Mouse (Mus musculus) MEL (cell line): ENCODE measurements around the gene Camk1g. TPM values are rescaled to one million over a fixed set of nuclear protein-coding genes. Genes with fewer than 3 reads are reported as not detected.

Experiments used
- DNase-seq: peaks from one replicate; pipeline ENCODE4 v3.0.0; 2011; ENCODE audit warnings: low read depth, low spot score
- H3K27ac ChIP-seq: 2 replicates; pipeline ENCODE4 v1.5.1; 2012; ENCODE audit warnings: low read depth, mild to moderate bottlenecking, control low read depth, low read length, moderate library complexity; ENCODE audit not compliant: control insufficient read depth
- H3K27me3 ChIP-seq, 2 experiments: fragments of 150-350 bp in 1 of 2; sonication (generic) in 1 of 2; 2 replicates each; pipeline ENCODE4 v1.6.1; 2012; ENCODE audit warnings: low read length in 2 of 2, mild to moderate bottlenecking in 2 of 2, improper control_type of control experiment in 1 of 2, moderate library complexity in 1 of 2; ENCODE audit not compliant: insufficient read depth in 2 of 2, control insufficient read depth in 1 of 2
- H3K36me3 ChIP-seq, 2 experiments: 2 replicates each; pipeline ENCODE4 v1.6.1; 2012 to 2014; ENCODE audit warnings: low read length in 2 of 2, improper control_type of control experiment in 1 of 2, inconsistent platforms in 1 of 2, mild to moderate bottlenecking in 1 of 2; ENCODE audit not compliant: insufficient read depth in 2 of 2, control insufficient read depth in 1 of 2
- H3K4me1 ChIP-seq, 2 experiments: fragments of 150-350 bp in 1 of 2; sonication (generic) in 1 of 2; 2 replicates each; pipeline ENCODE4 v1.6.1; 2012; ENCODE audit warnings: low read length in 2 of 2, improper control_type of control experiment in 1 of 2, mild to moderate bottlenecking in 1 of 2; ENCODE audit not compliant: insufficient read depth in 2 of 2, control insufficient read depth in 1 of 2
- H3K4me3 ChIP-seq, 2 experiments: fragments of 150-350 bp in 1 of 2; sonication (generic) in 1 of 2; 2 replicates each; pipeline ENCODE4 v1.5.1; 2012; ENCODE audit warnings: low read depth in 2 of 2, low read length in 2 of 2, mild to moderate bottlenecking in 2 of 2, moderate library complexity in 2 of 2, control low read depth in 1 of 2, improper control_type of control experiment in 1 of 2; ENCODE audit not compliant: control insufficient read depth in 1 of 2, insufficient read depth in 1 of 2
- H3K79me2 ChIP-seq: 2 replicates; pipeline ENCODE4 v1.6.1; 2012; ENCODE audit warnings: mild to moderate bottlenecking, low read length, moderate library complexity; ENCODE audit not compliant: control insufficient read depth, poor library complexity, insufficient read depth
- H3K9ac ChIP-seq: 2 replicates; pipeline ENCODE4 v1.6.1; 2012; ENCODE audit warnings: low read depth, mild to moderate bottlenecking, control low read depth, low read length, moderate library complexity; ENCODE audit not compliant: control insufficient read depth, poor library complexity, severe bottlenecking
- H3K9me3 ChIP-seq: fragments of 150-350 bp; sonication (generic); replicated peaks from 2 replicates; pipeline ENCODE4 v1.6.1; 2012; ENCODE audit warnings: mild to moderate bottlenecking, low read length, improper control_type of control experiment, moderate library complexity; ENCODE audit not compliant: insufficient read depth
- BHLHE40 ChIP-seq: IDR thresholded peaks from 2 replicates; pipeline ENCODE4 v1.6.1; 2012; ENCODE audit warnings: low read depth, mild to moderate bottlenecking, inconsistent platforms, low read length, improper control_type of control experiment, borderline replicate concordance
- CHD2 ChIP-seq: IDR thresholded peaks from 2 replicates; pipeline ENCODE4 v1.6.1; 2011; ENCODE audit warnings: low read length, improper control_type of control experiment
- CTCF ChIP-seq, 3 experiments: IDR thresholded peaks in 2 of 3; conservative IDR thresholded peaks in 1 of 3; 2 replicates each; pipeline ENCODE4 v1.5.1; 2011 to 2012; ENCODE audit warnings: low read length in 3 of 3, low read depth in 2 of 3, mild to moderate bottlenecking in 2 of 3, improper control_type of control experiment in 1 of 3, inconsistent platforms in 1 of 3, mixed read lengths in 1 of 3, moderate library complexity in 1 of 3; ENCODE audit not compliant: control insufficient read depth in 1 of 3, insufficient read depth in 1 of 3, poor library complexity in 1 of 3, severe bottlenecking in 1 of 3
- ELF1 ChIP-seq: IDR thresholded peaks from 2 replicates; pipeline ENCODE4 v1.6.1; 2014; ENCODE audit warnings: low read depth, mild to moderate bottlenecking, inconsistent platforms, low read length, improper control_type of control experiment, moderate library complexity
- EP300 ChIP-seq, 2 experiments: IDR thresholded peaks; 2 replicates each; pipeline ENCODE4 v1.6.1; 2011; ENCODE audit warnings: improper control_type of control experiment in 2 of 2, low read length in 2 of 2, low read depth in 1 of 2, mild to moderate bottlenecking in 1 of 2
- ETS1 ChIP-seq: IDR thresholded peaks from 2 replicates; pipeline ENCODE4 v1.6.1; 2012; ENCODE audit warnings: low read depth, mild to moderate bottlenecking, inconsistent platforms, low read length, improper control_type of control experiment, moderate library complexity
- GABPA ChIP-seq: IDR thresholded peaks from 2 replicates; pipeline ENCODE4 v1.6.1; 2012; ENCODE audit warnings: low read depth, mild to moderate bottlenecking, inconsistent platforms, low read length, improper control_type of control experiment, moderate library complexity
- GATA1 ChIP-seq: IDR thresholded peaks from 2 replicates; pipeline ENCODE4 v1.6.1; 2011; ENCODE audit warnings: low read depth, low read length, improper control_type of control experiment
- JUND ChIP-seq: IDR thresholded peaks from 2 replicates; pipeline ENCODE4 v1.6.1; 2011; ENCODE audit warnings: low read depth, mild to moderate bottlenecking, improper control_type of control experiment, low read length
- KAT2A ChIP-seq: conservative IDR thresholded peaks from 2 replicates; pipeline ENCODE4 v1.6.1; 2012; ENCODE audit warnings: low read depth, low read length, improper control_type of control experiment, inconsistent platforms
- MAX ChIP-seq: IDR thresholded peaks from 2 replicates; pipeline ENCODE4 v1.6.1; 2011; ENCODE audit warnings: low read length, improper control_type of control experiment
- MAZ ChIP-seq: IDR thresholded peaks from 2 replicates; pipeline ENCODE4 v1.6.1; 2012; ENCODE audit warnings: low read depth, mild to moderate bottlenecking, inconsistent platforms, low read length, improper control_type of control experiment
- MEF2A ChIP-seq: IDR thresholded peaks from 2 replicates; pipeline ENCODE4 v1.6.1; 2014; ENCODE audit warnings: low read depth, mild to moderate bottlenecking, inconsistent platforms, low read length, improper control_type of control experiment; ENCODE audit not compliant: poor library complexity, insufficient replicate concordance, severe bottlenecking; ENCODE audit errors: extremely low read depth
- MXI1 ChIP-seq: IDR thresholded peaks from 2 replicates; pipeline ENCODE4 v1.6.1; 2011; ENCODE audit warnings: mild to moderate bottlenecking, low read depth, low read length, improper control_type of control experiment
- MYB ChIP-seq: IDR thresholded peaks from 2 replicates; pipeline ENCODE4 v1.6.1; 2011; ENCODE audit warnings: mild to moderate bottlenecking, low read depth, low read length, improper control_type of control experiment
- POLR2A ChIP-seq, 2 experiments: IDR thresholded peaks; 2 replicates each; pipeline ENCODE4 v1.6.1; 2011 to 2012; ENCODE audit warnings: low read length in 2 of 2, mild to moderate bottlenecking in 2 of 2, control low read depth in 1 of 2, improper control_type of control experiment in 1 of 2, low read depth in 1 of 2, moderate library complexity in 1 of 2; ENCODE audit not compliant: control insufficient read depth in 1 of 2, insufficient read depth in 1 of 2, poor library complexity in 1 of 2
- POLR2AphosphoS2 ChIP-seq: IDR thresholded peaks from 2 replicates; pipeline ENCODE4 v1.6.1; 2011; ENCODE audit warnings: low read length, improper control_type of control experiment
- POLR2AphosphoS5 ChIP-seq: IDR thresholded peaks from 2 replicates; pipeline ENCODE4 v1.6.1; 2012; ENCODE audit warnings: low read depth, borderline replicate concordance, mild to moderate bottlenecking, inconsistent platforms, low read length, moderate library complexity, mixed read lengths
- RCOR1 ChIP-seq: IDR thresholded peaks from 2 replicates; pipeline ENCODE4 v1.6.1; 2012; ENCODE audit warnings: low read depth, mild to moderate bottlenecking, inconsistent platforms, low read length, improper control_type of control experiment
- SIN3A ChIP-seq: IDR thresholded peaks from 2 replicates; pipeline ENCODE4 v1.6.1; 2012; ENCODE audit warnings: low read length, improper control_type of control experiment, inconsistent platforms
- SMC3 ChIP-seq: IDR thresholded peaks from 2 replicates; pipeline ENCODE4 v1.6.1; 2011; ENCODE audit warnings: low read depth, low read length, improper control_type of control experiment
- TAL1 ChIP-seq: IDR thresholded peaks from 2 replicates; pipeline ENCODE4 v1.6.1; 2012; ENCODE audit warnings: mild to moderate bottlenecking, inconsistent platforms, low read length, moderate library complexity, mixed read lengths
- UBTF ChIP-seq: IDR thresholded peaks from 2 replicates; pipeline ENCODE4 v1.6.1; 2012; ENCODE audit warnings: low read depth, mild to moderate bottlenecking, inconsistent platforms, low read length, improper control_type of control experiment, moderate library complexity, borderline replicate concordance; ENCODE audit not compliant: insufficient read depth
- USF1 ChIP-seq: IDR thresholded peaks from 2 replicates; pipeline ENCODE4 v1.6.1; 2014; ENCODE audit warnings: low read depth, mild to moderate bottlenecking, inconsistent platforms, low read length, improper control_type of control experiment, moderate library complexity
- ZC3H11A ChIP-seq: IDR thresholded peaks from 2 replicates; pipeline ENCODE4 v1.6.1; 2012; ENCODE audit warnings: low read depth, mild to moderate bottlenecking, inconsistent platforms, low read length, improper control_type of control experiment
- polyA plus RNA-seq, 2 experiments: library from polyadenylated mRNA; stranded (reverse) in 1 of 2; unstranded in 1 of 2; fragments of >175 nt in 1 of 2; fragments of >200 nt in 1 of 2; gene quantifications; 2 replicates each; pipeline versions ENCODE4 v1.2.1 to v1.2.4; 2012; ENCODE audit warnings: low replicate concordance in 2 of 2, low read depth in 1 of 2; ENCODE audit not compliant: insufficient read length in 2 of 2, insufficient read depth in 1 of 2, missing spikeins in 1 of 2
- total RNA-seq: library from RNA; depleted of rRNA; stranded (reverse); fragments of 300-350 nt; gene quantifications from 2 replicates; pipeline ENCODE4 v1.2.3, GENCODE M21; 2012

Camk1g gene
- total and polyA plus RNA-seq, 3 experiments, result not detected

DNA sequence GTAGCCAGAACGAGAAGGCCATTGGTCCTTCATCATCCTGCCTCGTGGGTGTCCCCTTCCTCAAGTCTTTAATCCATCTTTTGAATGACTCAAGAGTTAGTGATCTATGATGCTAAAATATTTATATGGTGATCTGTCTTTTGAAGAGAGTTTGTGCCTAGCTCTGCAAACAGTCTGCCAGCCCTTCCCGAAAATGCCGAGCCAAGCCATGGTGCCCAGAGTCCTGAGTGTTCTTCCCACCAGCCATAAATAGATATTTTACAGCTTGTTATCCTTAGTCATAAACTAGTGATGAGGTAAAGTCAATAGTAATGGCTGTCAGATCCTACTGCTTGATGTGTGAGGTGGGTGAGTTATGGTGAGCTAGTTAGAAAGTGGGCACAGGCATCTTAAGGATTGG, 44.0 kb upstream of the Camk1g start:
- DNase-seq, result no peak
- TF ChIP-seq MAZ, result no peak
- no peak for TF ChIP-seq SIN3A
- no peak for TF ChIP-seq JUND
- H3K79me2 ChIP-seq, result no peaks in the 10 kb centered on the region
- H3K4me3 ChIP-seq, result no peak overlapping the region
- H3K27me3 ChIP-seq, result no peaks in the 10 kb centered on the region
- no peak overlapping the region for H3K9ac ChIP-seq
- no peaks in the 10 kb centered on the region for H3K36me3 ChIP-seq
- no peaks in the 10 kb centered on the region for H3K9me3 ChIP-seq
- no peak overlapping the region for H3K27ac ChIP-seq
- no peaks in the 10 kb centered on the region for H3K4me1 ChIP-seq

DNA sequence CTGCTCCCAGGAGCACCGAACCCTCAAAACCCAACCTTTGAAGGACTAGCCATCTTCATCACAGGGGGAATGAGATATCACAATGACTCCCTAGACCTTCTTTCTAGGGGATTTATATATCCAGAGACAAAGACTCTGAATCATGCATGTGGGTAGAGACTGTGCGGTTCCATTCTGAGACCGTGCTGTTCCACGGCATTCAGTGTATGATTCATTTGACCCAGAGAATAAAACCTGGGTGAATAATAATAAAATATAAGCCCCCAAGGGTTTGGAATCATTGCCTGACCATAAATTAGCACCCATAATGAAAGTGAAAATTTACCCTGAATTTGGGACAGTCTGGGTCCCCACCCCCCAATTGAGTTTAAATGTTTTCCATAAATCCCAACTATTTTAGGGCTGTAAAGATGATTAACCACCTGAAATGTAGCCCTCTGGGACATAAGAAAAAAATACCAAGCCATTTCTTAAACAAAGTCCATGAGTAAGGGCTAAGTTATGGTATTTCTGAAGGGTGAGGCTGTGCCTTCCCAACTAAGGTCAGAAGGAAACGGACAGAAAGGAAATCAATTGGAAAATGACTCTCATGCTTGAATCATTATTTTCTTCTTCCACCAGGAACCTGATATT, 43.4 kb upstream of the Camk1g start:
- Histone ChIP-seq H3K4me1 (no peaks in the 10 kb centered on the region), H3K79me2 (no peaks in the 10 kb centered on the region), H3K27ac (no peak overlapping the region), H3K9ac (no peak overlapping the region), H3K36me3 (no peaks in the 10 kb centered on the region), H3K9me3 (no peaks in the 10 kb centered on the region), H3K27me3 (no peaks in the 10 kb centered on the region), H3K4me3 (no peak overlapping the region)
- TF ChIP-seq JUND (no peak), KAT2A (no peak), ETS1 (no peak), GATA1 (no peak), ZC3H11A (no peak), POLR2AphosphoS5 (no peak), MYB (no peak), POLR2AphosphoS2 (no peak), BHLHE40 (no peak), CTCF (IDR thresholded peaks at IDR 0.05 in 2 of 3, conservative IDR thresholded peaks at IDR 0.05 in 1 of 3; ENCODE audit: control insufficient read depth in 1 of 3, insufficient read depth in 1 of 3, low read depth in 2 of 3, low read length in 3 of 3, poor library complexity in 1 of 3, severe bottlenecking in 1 of 3) (no peak), UBTF (no peak), MXI1 (no peak)
- no peak for DNase-seq

DNA sequence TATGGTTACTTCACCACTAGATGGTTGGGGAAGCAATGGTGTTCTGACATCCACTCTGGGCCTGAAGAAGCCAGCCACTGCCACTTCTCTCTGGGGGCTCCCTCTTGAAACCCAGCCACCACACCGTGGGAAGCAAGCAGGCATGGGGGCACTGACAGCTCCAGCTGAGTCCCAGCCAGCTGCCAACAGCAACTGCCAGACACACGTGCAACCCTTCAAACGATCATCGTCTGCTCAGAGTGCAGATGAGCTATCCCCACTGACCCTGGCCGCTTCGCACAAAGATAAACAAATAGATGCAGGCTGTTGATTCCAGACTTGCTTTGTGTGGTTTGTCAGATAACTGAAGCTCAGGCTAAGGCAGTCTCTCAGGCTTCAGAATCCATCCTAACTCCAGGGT, 37.4 kb upstream of the Camk1g start:
- Histone ChIP-seq H3K79me2 (no peaks in the 10 kb centered on the region), H3K9ac (no peak overlapping the region)
- TF ChIP-seq TAL1, result no peak
- no peak for TF ChIP-seq SMC3
- TF ChIP-seq GABPA, result no peak
- TF ChIP-seq MYB, result no peak
- no peak for TF ChIP-seq KAT2A
- no peak for TF ChIP-seq GATA1
- TF ChIP-seq POLR2AphosphoS2, result no peak
- no peak for TF ChIP-seq MAX
- no peak for TF ChIP-seq MEF2A
- TF ChIP-seq ZC3H11A, result no peak
- no peak for TF ChIP-seq RCOR1
- no peak for TF ChIP-seq ELF1
- no peak for TF ChIP-seq EP300 (IDR thresholded peaks at IDR 0.05; ENCODE audit: low read depth in 1 of 2, low read length in 2 of 2)
- TF ChIP-seq CHD2, result no peak
- TF ChIP-seq CTCF (IDR thresholded peaks at IDR 0.05 in 2 of 3, conservative IDR thresholded peaks at IDR 0.05 in 1 of 3; ENCODE audit: control insufficient read depth in 1 of 3, insufficient read depth in 1 of 3, low read depth in 2 of 3, low read length in 3 of 3, poor library complexity in 1 of 3, severe bottlenecking in 1 of 3), result no peak
- TF ChIP-seq POLR2A (IDR thresholded peaks at IDR 0.05; ENCODE audit: control insufficient read depth in 1 of 2, insufficient read depth in 1 of 2, low read depth in 1 of 2, low read length in 2 of 2, poor library complexity in 1 of 2), result no peak
- TF ChIP-seq USF1, result no peak
- TF ChIP-seq, all 39 proteins: peak for 0
- H3K27ac ChIP-seq, result no peak overlapping the region
- no peaks in the 10 kb centered on the region for H3K4me1 ChIP-seq
- no peaks in the 10 kb centered on the region for H3K9me3 ChIP-seq
- H3K27me3 ChIP-seq, result no peaks in the 10 kb centered on the region
- no peak overlapping the region for H3K4me3 ChIP-seq
- no peaks in the 10 kb centered on the region for H3K36me3 ChIP-seq
- DNase-seq, result no peak
